Mouse (Mus musculus): ENCODE data around the gene Ksr1. TPM values are rescaled to one million over a fixed set of nuclear protein-coding genes. Genes with fewer than 3 reads are reported as not detected.

The Ksr1 gene
- polyA plus RNA-seq, 1 experiment = 28.1 TPM

GRCm38 (mm10) chr11:79144043-79144591 lies 2.1 kb downstream of the Ksr1 start:
- Histone ChIP-seq H3K36me3 (ENCODE audit: control insufficient read depth, insufficient read depth, low read length) (no peaks in the 10 kb centered on the region), H3K4me3 (ENCODE audit: control insufficient read depth, insufficient read depth, low read length) (no peak overlapping the region), H3K27me3 (ENCODE audit: control insufficient read depth, insufficient read depth, low read length) (no peaks in the 10 kb centered on the region), H3K4me1 (replicated peaks; ENCODE audit: control insufficient read depth, insufficient read depth, low read length) (peaks cover 33% of the 10 kb centered on the region), H3K27ac (ENCODE audit: control insufficient read depth, insufficient read depth, low read length) (no peak overlapping the region)
- WGBS = 84% methylated on average over 2 of the region's 2 CpGs
- no peak for TF ChIP-seq POLR2A (IDR thresholded peaks at IDR 0.05; ENCODE audit: control insufficient read depth, extremely low read depth, insufficient read depth, low read length, poor library complexity)
- TF ChIP-seq CTCF (IDR thresholded peaks at IDR 0.05; ENCODE audit: borderline replicate concordance, control insufficient read depth, extremely low read depth, insufficient read depth, low read length, poor library complexity) = no peak
- no peak for DNase-seq

GRCm38 (mm10) chr11:79143322-79143721 lies 2.9 kb downstream of the Ksr1 start:
- WGBS = 89% methylated on average over 3 of the region's 3 CpGs
- Histone ChIP-seq H3K4me3 (ENCODE audit: control insufficient read depth, insufficient read depth, low read length) (no peak overlapping the region), H3K27me3 (ENCODE audit: control insufficient read depth, insufficient read depth, low read length) (no peaks in the 10 kb centered on the region), H3K27ac (ENCODE audit: control insufficient read depth, insufficient read depth, low read length) (no peak overlapping the region), H3K36me3 (ENCODE audit: control insufficient read depth, insufficient read depth, low read length) (no peaks in the 10 kb centered on the region), H3K4me1 (replicated peaks; ENCODE audit: control insufficient read depth, insufficient read depth, low read length) (peaks cover 33% of the 10 kb centered on the region)
- DNase-seq = no peak
- TF ChIP-seq CTCF (IDR thresholded peaks at IDR 0.05; ENCODE audit: borderline replicate concordance, control insufficient read depth, extremely low read depth, insufficient read depth, low read length, poor library complexity) = no peak
- TF ChIP-seq POLR2A (IDR thresholded peaks at IDR 0.05; ENCODE audit: control insufficient read depth, extremely low read depth, insufficient read depth, low read length, poor library complexity) = no peak

GRCm38 (mm10) chr11:79142381-79142780 lies 3.8 kb downstream of the Ksr1 start:
- H3K4me3 ChIP-seq (ENCODE audit: control insufficient read depth, insufficient read depth, low read length) = no peak overlapping the region
- H3K36me3 ChIP-seq (ENCODE audit: control insufficient read depth, insufficient read depth, low read length) = no peaks in the 10 kb centered on the region
- WGBS = 45% methylated on average over 11 of the region's 11 CpGs
- no peak overlapping the region for H3K27ac ChIP-seq (ENCODE audit: control insufficient read depth, insufficient read depth, low read length)
- H3K27me3 ChIP-seq (ENCODE audit: control insufficient read depth, insufficient read depth, low read length) = no peaks in the 10 kb centered on the region
- DNase-seq = peak; percentile 62
- H3K4me1 ChIP-seq (replicated peaks; ENCODE audit: control insufficient read depth, insufficient read depth, low read length) = peaks cover 33% of the 10 kb centered on the region
- no peak for TF ChIP-seq POLR2A (IDR thresholded peaks at IDR 0.05; ENCODE audit: control insufficient read depth, extremely low read depth, insufficient read depth, low read length, poor library complexity)

- Histone ChIP-seq H3K27me3 (ENCODE audit: control insufficient read depth, insufficient read depth, low read length) (no peaks in the 10 kb centered on the region), H3K27ac (ENCODE audit: control insufficient read depth, insufficient read depth, low read length) (no peak overlapping the region), H3K36me3 (ENCODE audit: control insufficient read depth, insufficient read depth, low read length) (no peaks in the 10 kb centered on the region), H3K4me3 (ENCODE audit: control insufficient read depth, insufficient read depth, low read length) (no peak overlapping the region), H3K4me1 (replicated peaks; ENCODE audit: control insufficient read depth, insufficient read depth, low read length) (peaks cover 32% of the 10 kb centered on the region)
- WGBS = 64% methylated on average over 10 of the region's 11 CpGs
- TF ChIP-seq CTCF (IDR thresholded peaks at IDR 0.05; ENCODE audit: borderline replicate concordance, control insufficient read depth, extremely low read depth, insufficient read depth, low read length, poor library complexity) = no peak
- no peak for DNase-seq
Observed at GRCm38 (mm10) chr11:79141235-79142109, 4.7 kb downstream of the Ksr1 start.

- 94% methylated on average over 6 of the region's 6 CpGs for WGBS
- H3K36me3 ChIP-seq (ENCODE audit: control insufficient read depth, insufficient read depth, low read length) = no peaks in the 10 kb centered on the region
- H3K4me1 ChIP-seq (replicated peaks; ENCODE audit: control insufficient read depth, insufficient read depth, low read length) = peaks cover 36% of the 10 kb centered on the region
- H3K27me3 ChIP-seq (ENCODE audit: control insufficient read depth, insufficient read depth, low read length) = no peaks in the 10 kb centered on the region
- no peak overlapping the region for H3K27ac ChIP-seq (ENCODE audit: control insufficient read depth, insufficient read depth, low read length)
- DNase-seq = no peak
- no peak for TF ChIP-seq POLR2A (IDR thresholded peaks at IDR 0.05; ENCODE audit: control insufficient read depth, extremely low read depth, insufficient read depth, low read length, poor library complexity)
- no peak for TF ChIP-seq CTCF (IDR thresholded peaks at IDR 0.05; ENCODE audit: borderline replicate concordance, control insufficient read depth, extremely low read depth, insufficient read depth, low read length, poor library complexity)
- no peak overlapping the region for H3K4me3 ChIP-seq (ENCODE audit: control insufficient read depth, insufficient read depth, low read length)
Observed at GRCm38 (mm10) chr11:79140511-79140888, 5.7 kb downstream of the Ksr1 start.

GRCm38 (mm10) chr11:79139878-79140510 lies 6.2 kb downstream of the Ksr1 start:
- no peak for TF ChIP-seq CTCF (IDR thresholded peaks at IDR 0.05; ENCODE audit: borderline replicate concordance, control insufficient read depth, extremely low read depth, insufficient read depth, low read length, poor library complexity)
- TF ChIP-seq POLR2A (IDR thresholded peaks at IDR 0.05; ENCODE audit: control insufficient read depth, extremely low read depth, insufficient read depth, low read length, poor library complexity) = no peak
- H3K27me3 ChIP-seq (ENCODE audit: control insufficient read depth, insufficient read depth, low read length) = no peaks in the 10 kb centered on the region
- H3K4me3 ChIP-seq (ENCODE audit: control insufficient read depth, insufficient read depth, low read length) = no peak overlapping the region
- peaks cover 35% of the 10 kb centered on the region for H3K4me1 ChIP-seq (replicated peaks; ENCODE audit: control insufficient read depth, insufficient read depth, low read length)
- H3K36me3 ChIP-seq (ENCODE audit: control insufficient read depth, insufficient read depth, low read length) = no peaks in the 10 kb centered on the region
- DNase-seq = no peak
- 75% methylated on average over 11 of the region's 11 CpGs for WGBS
- no peak overlapping the region for H3K27ac ChIP-seq (ENCODE audit: control insufficient read depth, insufficient read depth, low read length)
